Mouse (Mus musculus) fat pad, adult 2 months (tissue): ENCODE measurements around the gene Gcgr.
A peak's percentile ranks its signal among the peaks of the same experiment; 100 is the strongest.

Experiments used
- DNase-seq: peaks from one replicate; pipeline ENCODE4 v3.0.0-alpha.2; 2011; ENCODE audit warnings: low read depth, low spot score; ENCODE audit errors: extremely low read depth

Gene Gcgr

DNA sequence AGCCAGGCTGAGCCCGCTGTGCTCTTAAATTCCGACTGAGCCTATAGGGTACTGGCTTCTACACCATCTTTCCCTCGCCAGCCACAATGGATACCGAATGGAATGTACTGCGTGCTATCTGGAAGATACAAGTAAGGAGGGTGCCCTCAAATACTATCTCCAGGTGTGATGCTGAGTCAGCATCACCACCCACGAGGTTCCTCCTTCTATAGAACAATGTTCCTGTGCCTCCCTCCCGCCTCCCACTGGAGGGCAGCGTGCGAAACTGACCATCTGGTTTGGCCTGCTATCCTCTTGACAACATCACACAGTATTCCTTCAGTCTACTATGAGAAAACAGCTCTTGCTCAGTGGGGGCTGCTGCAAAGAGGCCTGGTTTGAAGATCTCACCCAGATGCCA is 34.6 kb downstream of the Gcgr start:
- no peak for DNase-seq

DNA sequence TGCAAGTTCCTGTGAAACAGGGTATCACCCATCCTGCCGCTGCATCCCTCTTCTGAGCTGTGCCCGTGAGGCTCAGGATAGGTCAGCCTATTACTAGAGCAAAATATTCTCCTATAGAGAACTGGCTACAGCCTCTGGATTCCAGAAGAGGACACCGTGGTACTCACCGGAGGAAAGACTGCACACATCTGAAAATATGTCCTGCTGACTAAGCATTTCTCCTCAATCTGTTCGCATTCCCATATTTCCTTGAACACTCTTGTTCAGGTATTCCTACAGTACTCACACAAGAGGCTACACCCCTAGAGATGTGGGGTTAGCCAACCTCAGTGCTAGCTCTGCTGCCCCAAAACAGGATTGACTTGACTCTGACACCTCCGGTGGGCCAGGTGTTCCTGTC is 37.8 kb downstream of the Gcgr start:
- no peak for DNase-seq

- DNase-seq, result peak; percentile 68
These were observed 40.6 kb downstream of the Gcgr start for GRCm38 (mm10) chr11:120571122-120571521.

- DNase-seq, result no peak
These were observed 41.4 kb downstream of the Gcgr start for GRCm38 (mm10) chr11:120571754-120572416.

DNA sequence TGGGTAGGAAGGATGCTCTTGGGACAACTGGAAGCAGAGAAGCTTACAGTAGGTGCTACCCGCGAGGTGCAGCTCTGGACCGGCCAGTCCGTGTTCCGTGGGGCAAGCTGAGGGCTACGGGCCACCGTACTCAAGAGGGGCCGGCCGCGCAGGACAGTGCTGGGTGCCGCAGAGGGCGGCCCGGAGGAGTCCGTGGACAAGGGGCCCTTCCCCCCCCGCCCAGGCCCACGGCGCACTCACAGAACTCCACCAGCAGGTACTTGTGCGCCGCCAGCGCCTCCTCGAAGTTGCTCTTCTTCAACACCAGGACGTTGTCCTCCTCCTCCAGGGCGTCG is 41.9 kb downstream of the Gcgr start:
- no peak for DNase-seq

DNA sequence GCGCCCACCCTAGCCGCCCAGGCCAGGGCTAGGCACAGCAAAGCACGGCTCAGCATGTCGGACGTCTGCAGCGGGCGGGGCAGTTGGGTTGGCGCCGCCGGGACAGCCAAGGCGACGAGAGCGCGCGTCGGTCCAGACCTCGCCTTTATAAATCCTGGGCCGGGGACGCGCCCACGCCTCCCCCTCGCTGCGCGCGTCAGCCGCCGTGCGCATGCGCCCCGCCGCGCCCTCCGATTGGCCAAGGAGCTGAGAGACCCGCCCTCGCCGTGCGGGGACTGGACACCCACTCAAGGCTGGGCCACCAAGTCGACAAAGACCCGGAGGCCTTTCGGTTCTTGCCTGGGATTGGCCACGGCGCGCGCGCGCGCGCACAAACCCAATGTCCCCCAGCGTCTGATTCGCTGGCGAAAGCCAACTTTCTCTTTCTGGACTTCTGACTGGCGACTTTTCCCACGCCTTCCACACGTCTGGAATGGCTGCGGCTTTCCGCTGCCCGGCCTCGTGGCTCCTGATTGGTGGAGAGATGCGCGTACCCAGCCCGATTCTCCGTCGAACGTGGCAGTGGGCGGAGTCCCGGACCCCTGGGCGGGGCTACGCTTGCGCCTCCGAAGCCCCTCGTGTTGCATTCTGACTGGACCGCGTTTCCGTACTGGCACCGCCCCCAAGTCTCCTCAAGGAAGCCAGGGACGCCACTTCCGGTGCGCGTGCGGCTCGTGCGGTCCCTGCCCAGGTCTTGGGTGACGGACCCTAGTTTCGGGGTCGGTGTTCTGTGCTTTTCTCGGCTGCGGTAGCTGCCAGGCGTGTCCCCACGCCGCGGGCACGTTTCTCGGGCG is 42.5 kb downstream of the Gcgr start, which contains the start of gene P4hb:
P4hb (minus strand) TSS at position 502 of the 833 bp plus-strand sequence.
- peak; percentile 87 for DNase-seq

GRCm38 (mm10) chr11:120573585-120574277 is 43.2 kb downstream of the Gcgr start:
- DNase-seq, result no peak

DNA sequence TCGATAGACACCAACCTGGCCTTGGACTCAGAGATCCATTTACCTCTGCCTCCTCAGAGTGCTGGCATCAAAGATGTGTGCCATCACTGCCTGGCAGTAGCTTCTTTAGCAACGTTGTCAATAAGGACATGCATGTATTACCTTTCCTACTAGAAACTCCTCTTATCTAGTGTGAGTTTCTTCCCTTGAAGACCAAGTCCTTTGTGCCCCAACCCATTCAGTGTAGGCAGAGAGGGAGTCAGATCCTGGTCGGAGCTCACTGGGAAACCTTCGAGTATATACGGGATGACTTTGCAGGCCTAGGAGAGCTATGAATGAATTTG is 43.7 kb downstream of the Gcgr start:
- no peak for DNase-seq

GRCm38 (mm10) chr11:120575046-120575445 is 44.5 kb downstream of the Gcgr start:
- DNase-seq, result no peak

- no peak for DNase-seq
These were observed 45.4 kb downstream of the Gcgr start for GRCm38 (mm10) chr11:120575940-120576339.

- no peak for DNase-seq
These were observed 46.0 kb downstream of the Gcgr start for GRCm38 (mm10) chr11:120576365-120576981.

GRCm38 (mm10) chr11:120577211-120578023 is 46.9 kb downstream of the Gcgr start:
- no peak for DNase-seq

DNA sequence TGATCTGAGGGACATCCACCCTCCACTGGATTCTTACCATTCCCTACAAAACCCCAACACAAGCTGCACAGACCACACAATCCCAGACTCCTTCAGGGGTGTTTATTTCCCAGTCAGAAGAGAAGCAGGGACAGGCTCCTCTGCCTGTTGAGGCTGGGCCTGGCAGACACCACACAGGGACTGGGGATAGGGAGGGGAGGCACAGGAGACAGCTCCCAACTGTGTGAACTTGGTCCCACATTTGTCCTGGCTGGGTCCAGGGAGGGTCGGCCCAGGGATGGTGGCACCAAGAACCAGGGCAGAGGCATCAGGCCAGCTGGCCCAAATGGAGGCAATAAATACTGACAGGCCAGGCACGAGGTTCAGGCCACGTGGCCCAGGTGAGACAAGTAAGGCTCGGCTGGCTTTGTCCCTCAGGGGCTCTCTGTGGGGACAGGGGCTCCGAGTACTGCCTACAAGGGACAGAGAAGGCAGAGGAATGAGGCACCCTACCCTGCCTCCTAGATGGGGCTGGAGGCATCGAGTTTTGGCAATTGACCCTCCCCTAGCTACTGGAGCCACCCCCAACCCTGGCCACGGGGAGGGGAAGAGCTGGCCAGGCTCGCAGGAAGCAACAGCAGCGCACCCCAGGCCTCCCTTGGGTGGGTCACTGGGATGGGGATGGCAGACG is 47.7 kb downstream of the Gcgr start:
- DNase-seq, result no peak

GRCm38 (mm10) chr11:120578694-120579243 is 48.3 kb downstream of the Gcgr start:
- no peak for DNase-seq

DNA sequence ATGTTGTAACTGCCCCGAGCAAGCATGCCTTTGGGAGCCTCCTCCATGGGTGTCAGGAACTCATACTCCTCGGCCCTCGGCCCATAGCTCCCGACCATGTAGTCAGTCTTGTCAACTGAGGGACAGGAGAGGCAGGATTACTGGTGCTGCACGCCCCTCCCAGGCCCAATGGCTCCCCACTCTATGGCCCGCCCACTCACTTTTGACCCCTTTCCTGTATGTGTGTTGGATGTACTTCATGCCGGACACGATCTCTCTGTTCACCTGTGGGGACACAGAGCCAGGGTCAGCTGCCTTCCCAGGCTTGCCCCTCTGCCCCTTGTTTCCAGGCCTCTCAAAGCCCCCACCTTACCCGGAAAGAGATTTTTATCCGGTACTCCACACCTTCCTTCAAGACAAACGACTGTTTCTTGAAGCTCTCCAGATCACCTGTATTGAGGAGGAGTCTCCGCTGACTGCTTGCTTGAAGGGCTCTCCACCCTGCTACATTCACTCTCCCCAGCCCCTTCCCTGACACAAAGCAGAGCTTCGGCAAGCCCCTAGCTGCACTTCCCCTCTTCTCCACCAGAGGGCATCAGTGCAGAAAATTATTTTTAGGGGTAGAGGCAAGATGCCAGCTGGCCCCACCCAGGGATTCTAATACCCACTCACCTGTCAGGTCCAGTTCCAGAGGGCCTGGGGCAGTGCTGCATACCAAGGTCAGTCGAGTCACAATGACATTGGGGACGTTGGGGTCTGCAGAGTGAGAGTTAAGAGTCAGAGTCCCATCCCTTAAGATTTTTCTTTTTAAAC is 49.0 kb downstream of the Gcgr start:
- DNase-seq, result no peak

DNA sequence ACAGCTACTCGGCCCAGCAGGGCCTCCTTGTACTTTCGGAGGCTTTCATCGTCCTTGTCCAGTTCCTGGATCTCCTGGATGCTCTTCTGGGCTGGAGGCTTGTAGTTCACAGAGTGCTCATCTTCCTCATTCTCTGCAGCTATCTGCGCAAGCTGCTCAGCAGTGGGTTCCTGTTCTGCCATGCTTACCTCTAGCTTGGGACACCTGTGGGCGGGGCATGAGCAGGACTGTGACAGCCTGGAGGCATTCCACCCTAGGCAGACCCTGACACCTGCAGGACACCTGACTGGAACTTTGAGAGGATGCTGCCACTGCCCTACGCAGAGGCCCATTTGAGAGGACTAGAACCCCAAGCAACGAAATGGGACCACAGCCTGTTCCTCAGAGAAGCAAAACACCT is 49.7 kb downstream of the Gcgr start:
- DNase-seq, result no peak

GRCm38 (mm10) chr11:120580871-120581331 is 50.4 kb downstream of the Gcgr start:
- no peak for DNase-seq

- DNase-seq, result no peak
These were observed 51.2 kb downstream of the Gcgr start, which contains the start of gene Arhgdia for GRCm38 (mm10) chr11:120581490-120582267. TSS of gene Arhgdia (minus strand) at chr11:120581624.
